Mouse (Mus musculus) erythroblast, embryonic 14.5 days (primary cell): Measurements from ENCODE around the gene Osbp.

Experiments used
- GATA1 ChIP-seq: IDR thresholded peaks from 2 replicates; pipeline ENCODE4 v1.6.1; 2012; ENCODE audit warnings: low read length, inconsistent platforms, mixed read lengths
- TAL1 ChIP-seq: IDR thresholded peaks from 3 replicates; pipeline ENCODE4 v1.6.1; 2012; ENCODE audit warnings: low read length, inconsistent platforms, mixed read lengths

- TF ChIP-seq TAL1, result no peak
- TF ChIP-seq GATA1, result no peak
Observed at GRCm38 (mm10) chr19:11922068-11922467, 43.7 kb upstream of the Osbp start.
